Mouse (Mus musculus) embryonic stem cell, embryonic (primary cell): Measurements from ENCODE around the gene Acap3.

Experiments
- CTCF ChIA-PET, 4 experiments: fragments of 300-600 bp in 2 of 4; fragments of 350-600 bp in 2 of 4; sonication (Branson Sonifier 250); formaldehyde crosslinking; loops; one replicate each; lab custom pipeline; 2022; ENCODE audit warnings: inconsistent platforms in 2 of 4; lab: Charles Lee
- POLR2A ChIA-PET, 4 experiments: fragments of 300-600 bp in 2 of 4; fragments of 350-600 bp in 2 of 4; sonication (Branson Sonifier 250); formaldehyde crosslinking; loops; one replicate each; lab custom pipeline; 2022; ENCODE audit warnings: antibody characterized with exemption in 4 of 4, inconsistent platforms in 1 of 4; lab: Charles Lee

The Acap3 gene

GRCm38 (mm10) chr4:155943534-155944249 is 52.1 kb downstream of the Acap3 start, which contains the start of gene Ube2j2:
TSS of gene Ube2j2 (plus strand) at chr4:155943831.
- CTCF ChIA-PET: interaction anchor here (0.6 to 1.2 kb wide), 6 partner anchors 16 to 635 kb away, joined by 3 to 7 read pairs (median 4); no protein-coding TSS in a partner anchor

GRCm38 (mm10) chr4:155944271-155944670 is 52.6 kb downstream of the Acap3 start:
- ChIA-PET CTCF (interaction anchor here in 1 of 4 experiments (1.2 kb wide), 1 partner anchor 15 kb away, joined by 3 read pairs; no protein-coding TSS in a partner anchor), POLR2A (interaction anchor here in 2 of 4 experiments (1.4 to 3.6 kb wide), 5 partner anchors 12 to 123 kb away, joined by 3 to 32 read pairs (median 3); no protein-coding TSS in a partner anchor)

More at GRCm38 (mm10) chr4:155943534-155944249, 52.1 kb downstream of the Acap3 start, which contains the start of gene Ube2j2:
- POLR2A ChIA-PET: interaction anchor here in 3 of 4 experiments (0.5 to 3.6 kb wide), 40 partner anchors 10 to 535 kb away, joined by 3 to 32 read pairs (median 3); partner anchors contain the start of genes Acap3 (in 3 of the 3), Pusl1 (in 3 of the 3), C1qtnf12 (in 2 of the 3) and 9430015G10Rik (in 1 of the 3)

GRCm38 (mm10) chr4:155947094-155947493 is 55.5 kb downstream of the Acap3 start:
- ChIA-PET POLR2A (interaction anchor here in 2 of 4 experiments (1.1 to 5.0 kb wide), 12 partner anchors 9 to 163 kb away, joined by 3 to 40 read pairs (median 4); partner anchors contain the start of genes C1qtnf12 (in 2 of the 2) and 9430015G10Rik (in 1 of the 2)), CTCF (interaction anchor here in 3 of 4 experiments (0.5 to 2.3 kb wide), 6 partner anchors 12 to 226 kb away, joined by 3 to 8 read pairs (median 4); partner anchors contain the start of gene C1qtnf12 (in 1 of the 3))

- POLR2A ChIA-PET: interaction anchor here in 3 of 4 experiments (0.7 to 8.7 kb wide), 9 partner anchors 7 to 153 kb away, joined by 3 to 59 read pairs (median 4); partner anchors contain the start of genes Ube2j2 (in 2 of the 3) and C1qtnf12 (in 1 of the 3)
- CTCF ChIA-PET: interaction anchor here in 1 of 4 experiments (0.7 kb wide), 1 partner anchor 87 kb away, joined by 4 read pairs; the partner anchor contains the start of gene Cptp
Observed at GRCm38 (mm10) chr4:155955491-155955890, 63.9 kb downstream of the Acap3 start.
